Mouse (Mus musculus) myocyte (in vitro differentiated cells): ENCODE results near the gene Sall4. TPM values are rescaled to one million over a fixed set of nuclear protein-coding genes. Genes with fewer than 3 reads are reported as not detected.

Experiments used
- H3K27me3 ChIP-seq: one replicate; pipeline ENCODE4 v1.6.1; 2011; ENCODE audit not compliant: control insufficient read depth, insufficient read depth, insufficient read length
- H3K36me3 ChIP-seq: one replicate; pipeline ENCODE4 v1.6.1; 2011; ENCODE audit not compliant: control insufficient read depth, insufficient read depth
- H3K4me2 ChIP-seq: one replicate; pipeline ENCODE4 v1.6.1; 2011; ENCODE audit warnings: low read depth, control low read depth
- H3K4me3 ChIP-seq: one replicate; pipeline ENCODE4 v1.5.1; 2011; ENCODE audit warnings: mild to moderate bottlenecking, control low read depth, moderate library complexity
- H3K79me2 ChIP-seq: one replicate; pipeline ENCODE4 v1.6.1; 2011; ENCODE audit not compliant: control insufficient read depth, insufficient read depth
- H3ac ChIP-seq: one replicate; pipeline ENCODE4 v1.6.1; 2011; ENCODE audit not compliant: control insufficient read depth, insufficient read length
- CEBPB ChIP-seq: IDR thresholded peaks from 2 replicates; pipeline ENCODE4 v1.6.1; 2011; ENCODE audit warnings: mild to moderate bottlenecking, moderate library complexity; ENCODE audit not compliant: poor library complexity, insufficient read depth, severe bottlenecking
- E2F4 ChIP-seq: IDR thresholded peaks from one replicate; pipeline ENCODE4 v1.6.1; 2011; ENCODE audit warnings: mild to moderate bottlenecking, control low read depth, moderate library complexity; ENCODE audit not compliant: insufficient read depth
- MAX ChIP-seq: IDR thresholded peaks from one replicate; pipeline ENCODE4 v1.6.1; 2011; ENCODE audit warnings: low read depth, mild to moderate bottlenecking, control low read depth
- MYOD1 ChIP-seq, 3 experiments: IDR thresholded peaks; one replicate each; pipeline ENCODE4 v1.6.1; 2011; ENCODE audit warnings: control low read depth in 2 of 3, low read depth in 2 of 3, mild to moderate bottlenecking in 2 of 3, moderate library complexity in 1 of 3; ENCODE audit not compliant: insufficient read length in 2 of 3, control insufficient read depth in 1 of 3
- MYOG ChIP-seq, 3 experiments: IDR thresholded peaks; one replicate each; pipeline ENCODE4 v1.6.1; 2011; ENCODE audit warnings: control low read depth in 2 of 3, low read depth in 2 of 3, mild to moderate bottlenecking in 2 of 3; ENCODE audit not compliant: insufficient read length in 2 of 3, control insufficient read depth in 1 of 3, insufficient read depth in 1 of 3
- POLR2A ChIP-seq: IDR thresholded peaks from one replicate; pipeline ENCODE4 v1.6.1; 2011; ENCODE audit warnings: low read depth, mild to moderate bottlenecking, control low read depth, moderate library complexity; ENCODE audit not compliant: insufficient read length
- POLR2AphosphoS2 ChIP-seq: IDR thresholded peaks from one replicate; pipeline ENCODE4 v1.6.1; 2011; ENCODE audit warnings: low read depth, control low read depth; ENCODE audit not compliant: insufficient read length
- REST ChIP-seq: IDR thresholded peaks from one replicate; pipeline ENCODE4 v1.6.1; 2011; ENCODE audit warnings: mild to moderate bottlenecking, control low read depth, moderate library complexity; ENCODE audit not compliant: insufficient read depth, insufficient read length
- SRF ChIP-seq: IDR thresholded peaks from one replicate; pipeline ENCODE4 v1.6.1; 2011; ENCODE audit warnings: low read depth; ENCODE audit not compliant: control insufficient read depth, insufficient read length
- TCF12 ChIP-seq: IDR thresholded peaks from one replicate; pipeline ENCODE4 v1.6.1; 2011; ENCODE audit warnings: mild to moderate bottlenecking, control low read depth; ENCODE audit not compliant: poor library complexity, insufficient read depth, severe bottlenecking
- TCF3 ChIP-seq: IDR thresholded peaks from one replicate; pipeline ENCODE4 v1.6.1; 2011; ENCODE audit warnings: low read depth, control low read depth; ENCODE audit not compliant: insufficient read length
- USF1 ChIP-seq: IDR thresholded peaks from one replicate; pipeline ENCODE4 v1.6.1; 2011; ENCODE audit warnings: low read depth, mild to moderate bottlenecking, control low read depth, moderate library complexity
- polyA plus RNA-seq: library from polyadenylated mRNA; unstranded; fragments of >200 nt; fragmentation: generic; extraction: Trizol; gene quantifications from one replicate; pipeline ENCODE4 v1.2.1, GENCODE M21; 2012; ENCODE audit warnings: missing spikeins

Gene Sall4
- polyA plus RNA-seq, 1 experiment: not detected

GRCm38 (mm10) chr2:168719742-168720141 is 48.0 kb downstream of the Sall4 start:
- H3K27me3 ChIP-seq: peaks cover 4% of the 10 kb centered on the region
- TF ChIP-seq MAX: no peak
- no peak for TF ChIP-seq USF1
- TF ChIP-seq MYOD1 (IDR thresholded peaks at IDR 0.05; ENCODE audit: control insufficient read depth in 1 of 3, insufficient read length in 2 of 3, low read depth in 2 of 3): no peak
- no peak for TF ChIP-seq CEBPB
- no peak for TF ChIP-seq POLR2A
- no peak for TF ChIP-seq REST
- TF ChIP-seq SRF: no peak
- no peak overlapping the region for H3ac ChIP-seq
- no peak overlapping the region for H3K4me2 ChIP-seq
- no peak overlapping the region for H3K4me3 ChIP-seq
- H3K36me3 ChIP-seq: no peaks in the 10 kb centered on the region
- H3K79me2 ChIP-seq: no peaks in the 10 kb centered on the region

DNA sequence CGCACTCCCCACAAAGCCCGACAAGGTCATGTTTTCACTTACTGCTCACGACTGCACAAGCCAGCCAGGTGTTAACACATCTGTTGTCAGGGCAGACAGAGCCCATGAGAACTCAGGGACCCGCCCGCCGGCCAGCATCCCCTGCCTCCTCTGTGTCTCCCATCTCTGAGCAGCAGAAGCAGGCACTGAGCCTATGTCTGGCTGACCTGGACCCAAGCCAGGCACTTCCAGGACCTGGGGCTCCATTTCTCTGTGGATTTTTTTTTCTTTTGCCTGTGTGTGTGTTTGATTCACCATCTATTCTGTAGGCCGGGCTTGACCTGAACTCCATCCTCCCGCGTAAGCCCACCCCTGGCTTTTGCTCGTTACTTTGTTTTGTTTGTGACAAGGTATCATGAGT is 49.0 kb downstream of the Sall4 start:
- no peaks in the 10 kb centered on the region for H3K79me2 ChIP-seq
- H3ac ChIP-seq: no peak overlapping the region
- H3K4me3 ChIP-seq: no peak overlapping the region
- H3K36me3 ChIP-seq: no peaks in the 10 kb centered on the region
- no peak for TF ChIP-seq POLR2A
- peaks cover 4% of the 10 kb centered on the region for H3K27me3 ChIP-seq
- no peak overlapping the region for H3K4me2 ChIP-seq

DNA sequence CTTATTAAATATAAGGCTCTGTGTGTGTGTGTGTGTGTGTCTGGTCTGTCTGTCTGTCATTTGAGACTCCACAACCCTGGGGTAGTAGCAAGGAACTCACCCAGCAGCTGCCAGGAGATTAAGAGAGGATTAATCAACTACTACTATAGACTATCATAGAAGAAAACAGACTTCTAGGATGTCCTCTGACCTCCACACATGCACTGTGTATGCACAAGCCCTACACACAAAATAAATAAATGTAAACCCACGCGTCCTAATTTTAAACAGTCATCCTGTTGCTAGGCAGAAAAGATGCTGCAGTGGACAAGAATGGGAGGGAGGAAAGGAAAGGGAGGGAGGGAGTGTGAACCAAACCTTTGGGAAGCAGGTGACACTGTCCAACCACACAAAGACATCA is 49.5 kb downstream of the Sall4 start:
- no peak overlapping the region for H3ac ChIP-seq

DNA sequence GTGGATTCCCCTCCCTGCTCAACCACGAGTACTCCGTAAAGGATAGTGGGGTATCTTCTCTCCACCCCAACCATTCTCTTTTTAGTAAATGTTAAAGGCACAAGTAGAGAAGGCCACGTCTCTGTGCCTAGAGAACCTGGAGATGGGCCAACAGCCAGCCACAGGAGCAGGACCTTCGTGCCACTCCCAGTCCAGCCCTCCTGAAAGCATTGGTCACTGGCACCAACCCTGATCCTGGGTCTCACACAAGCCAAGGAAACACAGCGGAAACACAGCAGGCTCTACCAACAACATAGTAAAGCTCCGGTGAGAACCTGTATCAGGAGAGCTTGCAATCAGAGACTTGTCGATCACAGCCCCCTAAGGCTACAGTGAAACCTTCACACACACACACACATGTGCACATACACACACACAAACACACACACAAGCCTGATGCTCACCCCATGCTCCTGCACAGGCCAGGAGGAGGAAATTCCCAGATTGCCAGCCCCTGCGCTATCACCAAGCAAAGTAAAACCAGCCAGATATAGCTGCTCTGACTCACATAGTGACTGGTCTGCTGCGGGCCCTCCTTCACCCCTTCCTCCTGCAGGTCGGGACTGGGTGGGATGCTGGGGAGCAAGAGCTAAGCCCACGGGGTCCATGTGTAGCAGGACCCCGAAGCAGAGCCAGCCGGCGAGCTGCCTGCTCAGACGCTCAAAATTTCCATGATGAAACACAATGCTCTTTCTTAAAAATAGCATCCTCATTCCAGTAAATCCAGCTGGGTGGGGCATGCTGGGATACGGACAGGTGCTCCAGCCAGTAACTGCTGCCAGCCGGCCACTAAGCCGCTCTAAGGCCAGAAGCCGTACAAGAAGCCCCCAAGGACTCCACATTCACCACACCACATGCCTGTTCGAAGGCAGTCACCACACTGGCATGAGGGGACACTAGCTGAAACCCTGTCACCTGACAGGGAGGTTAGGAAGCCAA is 55.3 kb downstream of the Sall4 start:
- Histone ChIP-seq H3K36me3 (no peaks in the 10 kb centered on the region), H3K4me3 (no peak overlapping the region), H3K27me3 (peaks cover 4% of the 10 kb centered on the region), H3K4me2 (peak overlapping the region; percentile 53), H3ac (no peak overlapping the region), H3K79me2 (no peaks in the 10 kb centered on the region)
- TF ChIP-seq MYOD1 (IDR thresholded peaks at IDR 0.05; ENCODE audit: control insufficient read depth in 1 of 3, insufficient read length in 2 of 3, low read depth in 2 of 3) (peak in 1 of 3 experiments; percentile 72), MYOG (IDR thresholded peaks at IDR 0.05; ENCODE audit: control insufficient read depth in 1 of 3, insufficient read depth in 1 of 3, insufficient read length in 2 of 3, low read depth in 2 of 3) (peak in 2 of 3 experiments; percentile 35 to 57), SRF (no peak), POLR2A (no peak), TCF12 (no peak), USF1 (no peak), MAX (no peak), TCF3 (no peak)

More for the DNA sequence above, 49.5 kb downstream of the Sall4 start:
- Histone ChIP-seq H3K4me2 (no peak overlapping the region), H3K79me2 (no peaks in the 10 kb centered on the region), H3K36me3 (no peaks in the 10 kb centered on the region), H3K4me3 (no peak overlapping the region), H3K27me3 (peaks cover 4% of the 10 kb centered on the region)
- TF ChIP-seq MAX (no peak), MYOD1 (IDR thresholded peaks at IDR 0.05; ENCODE audit: control insufficient read depth in 1 of 3, insufficient read length in 2 of 3, low read depth in 2 of 3) (no peak), REST (no peak), SRF (no peak), E2F4 (no peak), CEBPB (no peak), MYOG (IDR thresholded peaks at IDR 0.05; ENCODE audit: control insufficient read depth in 1 of 3, insufficient read depth in 1 of 3, insufficient read length in 2 of 3, low read depth in 2 of 3) (no peak), POLR2A (no peak), POLR2AphosphoS2 (no peak), USF1 (no peak), TCF3 (no peak), TCF12 (no peak)

- H3K4me2 ChIP-seq: no peak overlapping the region
- no peaks in the 10 kb centered on the region for H3K36me3 ChIP-seq
- no peak for TF ChIP-seq MYOG (IDR thresholded peaks at IDR 0.05; ENCODE audit: control insufficient read depth in 1 of 3, insufficient read depth in 1 of 3, insufficient read length in 2 of 3, low read depth in 2 of 3)
- no peak for TF ChIP-seq POLR2AphosphoS2
- no peaks in the 10 kb centered on the region for H3K79me2 ChIP-seq
- H3K27me3 ChIP-seq: no peaks in the 10 kb centered on the region
- H3ac ChIP-seq: no peak overlapping the region
- no peak overlapping the region for H3K4me3 ChIP-seq
Observed at GRCm38 (mm10) chr2:168710979-168711378, 56.8 kb downstream of the Sall4 start.
